Mouse (Mus musculus) mouse embryonic stem cell (cell line): ENCODE measurements around the gene Nwd2.

Experiments
- in situ Hi-C, 2 experiments: fragments of 300-500 bp; cut with MboI; formaldehyde crosslinking; loops; 1 replicate in 1 of 2; 3 replicates in 1 of 2; pipeline ENCODE4 v1.14.3; 2019 to 2020; ENCODE audit warnings: low sequenced_read_pairs in 2 of 2, low pct_unique_long_range_greater_than_20kb in 1 of 2, mixed read lengths in 1 of 2; ENCODE audit not compliant: unreplicated experiment in 1 of 2

Gene Nwd2

DNA sequence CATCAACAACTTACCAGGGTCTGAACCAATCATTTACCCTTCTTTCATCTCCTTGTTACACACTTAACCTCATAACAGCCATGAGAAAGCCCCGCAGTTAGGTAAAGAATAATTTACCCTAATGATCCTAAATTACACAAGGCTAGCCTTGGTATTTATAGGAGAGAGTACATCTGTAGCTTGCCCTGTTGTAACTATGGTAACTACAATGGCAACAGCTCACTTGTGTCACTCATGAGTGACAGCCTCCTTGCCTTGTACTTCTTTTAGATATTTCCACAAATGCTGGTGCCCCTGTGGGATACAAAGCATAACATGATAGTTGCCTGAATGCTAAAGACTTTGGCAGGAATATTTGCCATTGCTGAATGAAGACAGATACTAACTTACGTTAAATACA is 99.4 kb downstream of the Nwd2 start:
- in situ Hi-C loops: no loop called here

DNA sequence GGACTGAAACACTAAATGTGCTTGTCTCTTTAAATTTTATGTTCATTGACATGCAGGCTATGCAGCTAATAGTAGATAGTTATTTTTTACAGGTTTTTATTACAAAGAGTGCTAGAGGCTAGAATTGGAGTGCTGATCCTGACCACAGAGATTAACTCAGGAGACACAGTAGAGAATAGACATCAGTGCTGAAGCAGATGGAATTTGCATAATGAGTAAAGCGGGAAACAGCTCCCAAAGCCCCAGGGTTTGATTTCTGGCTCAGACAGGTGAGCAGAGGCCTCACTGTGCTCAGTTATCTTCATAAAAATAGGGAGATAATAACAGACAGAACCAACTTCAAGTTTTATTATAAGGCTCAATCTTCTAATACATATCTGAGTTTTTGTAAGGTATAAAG is 99.9 kb downstream of the Nwd2 start:
- in situ Hi-C loops: no loop called here

DNA sequence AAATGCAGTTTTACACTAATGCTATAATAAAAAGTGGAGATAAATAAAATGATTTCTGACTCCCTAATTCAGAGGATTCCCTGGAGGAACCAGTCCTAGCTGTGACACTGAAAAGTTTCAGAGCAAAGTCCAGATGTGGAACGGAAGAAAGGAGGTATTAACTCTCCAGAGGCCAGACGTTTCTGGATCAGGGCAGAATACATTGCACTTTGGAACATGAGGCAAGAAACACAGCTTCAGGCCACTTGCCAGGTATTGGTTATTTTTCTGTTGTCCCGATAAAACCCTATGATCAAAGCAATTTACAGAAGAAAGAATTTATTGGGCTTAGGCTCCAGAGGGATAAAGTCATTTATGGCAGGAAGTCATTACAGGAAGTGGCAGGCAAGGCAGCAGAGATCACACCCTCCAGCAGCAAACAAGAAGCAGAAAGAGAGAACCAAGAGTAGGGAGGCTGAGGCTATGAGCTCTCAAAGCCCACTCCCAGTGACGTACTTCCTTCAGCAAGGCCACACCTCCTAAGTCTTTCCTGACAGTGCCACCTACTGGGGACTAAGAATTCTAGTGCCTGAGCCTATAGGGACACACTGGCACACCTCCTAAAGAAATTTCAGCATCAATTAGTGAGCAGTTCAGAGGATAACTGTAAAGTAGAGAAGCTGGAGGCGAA is 106.3 kb downstream of the Nwd2 start:
- in situ Hi-C loops: loop anchor here (25.0 kb wide), 2 partner anchors 218 to 818 kb away; no protein-coding TSS in a partner anchor

DNA sequence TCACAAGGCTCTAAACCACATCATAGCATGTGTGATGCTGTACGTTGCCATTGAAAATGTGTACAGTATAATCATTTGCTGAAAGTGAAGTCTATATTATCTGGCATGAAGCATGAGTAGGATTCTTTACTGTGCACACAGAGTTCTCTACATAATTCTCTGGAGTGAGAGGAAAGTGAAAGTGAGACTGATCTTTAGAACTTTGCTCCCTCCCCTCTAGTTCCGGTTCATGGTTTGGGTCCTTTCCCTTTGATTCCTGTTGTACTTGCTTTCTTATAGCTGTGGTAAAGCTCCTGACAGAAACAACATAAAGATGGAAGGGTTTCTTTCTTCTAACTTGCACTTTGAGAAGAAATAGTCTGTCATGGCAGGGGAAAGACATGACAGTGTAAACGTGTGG is 107.0 kb downstream of the Nwd2 start:
- in situ Hi-C loops: loop anchor here (25.0 kb wide), 2 partner anchors 219 to 819 kb away; no protein-coding TSS in a partner anchor

DNA sequence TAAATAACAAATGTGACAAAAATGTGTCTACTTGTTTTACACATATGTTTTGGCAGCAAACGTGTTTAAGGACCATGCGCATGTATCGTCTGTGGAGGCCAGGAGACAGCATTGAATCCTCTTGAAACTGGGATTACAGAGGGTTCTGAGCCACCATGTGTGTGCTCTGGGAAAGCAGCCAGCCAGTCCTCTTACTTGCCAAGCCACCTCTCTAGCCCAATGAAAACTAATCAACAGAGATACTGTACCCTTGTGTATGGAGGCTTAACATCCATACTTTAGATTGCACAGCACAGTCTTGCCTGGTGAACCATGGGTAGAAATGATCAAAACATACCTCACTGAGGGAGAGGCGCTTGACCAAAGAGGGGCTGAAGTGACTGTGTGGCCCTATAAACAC is 117.0 kb downstream of the Nwd2 start:
- in situ Hi-C loops: loop anchor here (10.0 to 25.0 kb wide), 3 partner anchors 229 to 829 kb away; no protein-coding TSS in a partner anchor

DNA sequence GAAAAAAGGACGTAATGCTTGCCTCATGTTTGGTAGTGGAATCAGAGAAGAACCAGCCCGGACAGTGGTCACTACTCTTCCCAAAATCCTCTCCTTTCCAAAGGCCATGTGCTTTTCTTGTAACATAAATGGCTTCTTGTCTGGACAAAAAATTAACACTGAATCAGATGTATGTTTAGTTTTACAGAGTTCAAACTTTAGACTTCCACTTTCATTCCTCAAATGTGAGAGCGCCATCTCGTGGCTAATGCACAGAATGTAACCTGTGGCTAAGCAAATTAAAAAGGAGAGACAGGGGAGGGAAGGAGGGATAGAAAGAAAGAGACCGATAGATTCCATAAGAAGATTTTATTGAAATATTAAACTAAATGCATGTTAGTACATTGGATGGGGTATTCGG is 117.8 kb downstream of the Nwd2 start:
- in situ Hi-C loops: loop anchor here (10.0 to 25.0 kb wide), 3 partner anchors 229 to 829 kb away; no protein-coding TSS in a partner anchor

DNA sequence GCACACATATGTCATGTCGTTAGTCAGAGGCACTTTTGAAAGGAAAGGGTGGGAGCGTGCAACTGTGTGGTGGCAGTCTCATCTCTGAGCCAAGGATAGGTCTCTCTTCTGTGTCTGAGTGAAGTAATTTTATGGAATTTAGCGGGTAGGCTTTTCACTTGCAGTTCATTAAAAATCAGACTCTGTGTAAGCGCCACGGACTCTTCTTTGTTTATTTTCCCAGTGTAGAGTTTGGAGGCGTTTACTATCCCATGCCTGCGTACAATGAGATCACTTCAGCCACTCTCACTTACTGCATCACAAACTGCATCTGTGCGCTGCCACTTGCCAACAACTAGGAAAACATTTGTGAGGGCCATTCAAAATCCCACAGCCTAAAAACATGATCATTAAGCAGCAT is 118.6 kb downstream of the Nwd2 start:
- in situ Hi-C loops: loop anchor here (10.0 to 25.0 kb wide), 3 partner anchors 230 to 830 kb away; no protein-coding TSS in a partner anchor

DNA sequence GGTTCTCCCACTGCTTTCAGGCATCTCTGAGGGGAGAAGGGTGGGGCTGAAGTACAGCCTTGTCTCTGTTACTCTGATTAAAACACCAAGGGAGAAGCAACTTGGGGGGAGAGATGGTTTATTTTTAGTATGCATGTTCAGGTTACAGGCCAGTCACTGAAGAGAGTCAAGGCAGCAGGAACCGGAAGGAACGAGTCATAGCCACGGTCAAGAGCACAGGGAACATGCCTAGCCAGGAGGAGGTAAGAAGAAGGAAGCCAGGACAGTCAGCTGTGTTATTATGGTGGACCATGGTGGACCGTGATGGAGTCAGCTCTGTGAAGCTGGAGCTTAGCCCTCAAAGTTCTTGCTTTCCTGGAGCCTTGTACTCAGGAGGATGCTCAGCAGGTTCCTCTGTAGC is 119.3 kb downstream of the Nwd2 start:
- in situ Hi-C loops: loop anchor here (10.0 to 25.0 kb wide), 3 partner anchors 231 to 831 kb away; no protein-coding TSS in a partner anchor

DNA sequence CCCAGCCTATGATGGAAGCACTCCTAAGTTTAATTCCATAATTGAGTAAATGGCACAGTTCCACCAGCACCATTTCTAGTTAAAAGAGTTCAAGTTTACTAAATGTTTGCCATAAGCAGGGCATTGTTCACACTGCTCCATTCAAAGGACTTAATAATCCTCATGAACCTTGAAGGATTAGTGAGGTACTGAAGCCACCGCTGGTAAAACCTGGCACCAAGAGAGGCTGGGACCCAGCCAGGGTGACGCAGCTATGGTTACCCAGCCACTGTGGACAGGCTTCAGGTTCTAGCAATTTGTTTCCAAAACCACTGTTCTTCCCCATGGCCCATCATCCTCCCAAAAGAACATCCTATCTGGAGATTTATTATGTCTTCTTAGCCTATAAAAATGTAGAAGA is 124.1 kb downstream of the Nwd2 start:
- in situ Hi-C loops: loop anchor here (25.0 kb wide), 2 partner anchors 236 to 836 kb away; no protein-coding TSS in a partner anchor

DNA sequence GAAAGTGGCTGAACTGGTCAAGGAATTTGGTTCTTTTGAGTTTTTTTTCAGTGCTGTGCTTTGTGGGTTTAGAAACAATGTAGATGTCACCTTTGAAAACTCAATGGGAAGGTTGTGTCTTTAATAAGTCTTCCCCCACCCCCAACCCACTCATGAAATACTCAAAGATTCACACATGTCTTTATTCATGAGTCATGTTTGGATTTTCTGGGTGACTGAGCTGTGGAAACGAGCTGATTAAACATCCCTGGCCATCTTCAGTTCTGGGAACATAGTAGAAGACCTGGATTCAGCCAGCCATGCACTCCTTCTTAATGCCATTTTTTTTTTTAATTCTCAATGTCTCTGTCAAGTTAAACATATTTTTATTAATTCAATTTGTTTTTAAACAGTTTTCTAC is 124.7 kb downstream of the Nwd2 start:
- in situ Hi-C loops: loop anchor here (25.0 kb wide), 2 partner anchors 236 to 836 kb away; no protein-coding TSS in a partner anchor

DNA sequence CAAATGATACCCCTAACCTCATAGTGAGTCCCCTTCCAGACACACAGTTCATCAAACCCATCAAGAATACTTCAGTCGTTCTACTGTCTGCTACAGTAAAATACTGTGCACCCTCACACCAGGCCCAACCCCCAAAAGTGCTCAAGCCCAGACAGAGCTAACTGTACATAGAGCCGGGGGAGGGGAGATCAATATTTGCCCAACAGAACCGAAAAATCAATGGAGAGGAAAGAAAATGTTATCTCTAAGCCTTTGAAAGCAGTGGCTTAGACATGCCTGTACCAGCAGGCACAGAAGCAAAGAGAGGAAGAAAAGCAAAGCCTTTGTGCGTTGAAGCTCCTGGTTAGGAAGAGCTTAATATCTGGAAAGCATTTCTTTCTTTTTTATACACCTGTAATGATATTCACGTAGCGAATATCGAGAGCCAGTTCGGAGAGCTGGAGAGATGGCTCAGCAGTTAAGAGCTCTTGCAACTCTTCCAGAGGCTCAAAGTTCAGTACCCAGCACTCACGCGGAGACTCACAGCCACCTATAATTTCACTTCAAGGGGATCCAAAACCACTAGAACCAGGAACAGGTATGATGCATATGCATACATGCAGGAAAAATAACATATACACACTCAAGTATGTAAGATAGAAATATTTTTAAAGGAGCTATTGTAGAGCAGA is 139.4 kb downstream of the Nwd2 start:
- in situ Hi-C loops: no loop called here

DNA sequence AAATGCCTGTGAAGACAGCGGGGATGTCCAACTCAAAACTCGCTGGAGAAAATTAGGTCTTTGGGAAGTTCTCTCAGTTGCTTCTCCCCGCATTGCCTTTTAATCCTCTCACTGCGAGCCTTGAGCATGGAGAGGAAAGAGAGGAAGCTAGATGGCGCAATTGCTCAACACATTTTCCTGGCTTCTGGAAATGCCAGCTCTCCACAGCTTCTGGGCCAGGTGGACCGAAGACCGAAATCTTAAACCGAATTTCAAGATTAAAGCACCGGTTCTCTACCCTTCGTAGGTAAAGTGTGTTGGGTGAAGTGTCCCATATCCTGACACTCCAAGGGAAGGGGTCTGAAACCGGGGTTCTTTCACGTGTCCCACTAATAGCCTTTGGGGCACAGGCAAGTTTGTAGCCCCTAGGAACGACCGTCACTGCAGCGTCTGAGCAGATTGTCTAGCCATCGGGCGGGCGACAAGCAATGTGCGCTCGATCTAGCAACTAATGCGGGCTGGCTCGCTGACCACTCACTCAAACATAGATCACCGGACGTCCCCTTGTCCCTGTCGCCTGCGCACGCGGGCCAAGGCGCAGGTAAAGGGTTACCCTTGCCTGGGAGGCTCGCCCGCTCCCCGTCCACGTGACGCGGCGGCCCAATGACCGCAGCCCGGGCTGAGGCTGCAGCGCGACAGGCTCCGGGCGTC is 163.1 kb downstream of the Nwd2 start, which contains the start of gene 0610040J01Rik:
0610040J01Rik (plus strand) TSS at position 545 of the 690 bp plus-strand sequence.
- in situ Hi-C loops: no loop called here

DNA sequence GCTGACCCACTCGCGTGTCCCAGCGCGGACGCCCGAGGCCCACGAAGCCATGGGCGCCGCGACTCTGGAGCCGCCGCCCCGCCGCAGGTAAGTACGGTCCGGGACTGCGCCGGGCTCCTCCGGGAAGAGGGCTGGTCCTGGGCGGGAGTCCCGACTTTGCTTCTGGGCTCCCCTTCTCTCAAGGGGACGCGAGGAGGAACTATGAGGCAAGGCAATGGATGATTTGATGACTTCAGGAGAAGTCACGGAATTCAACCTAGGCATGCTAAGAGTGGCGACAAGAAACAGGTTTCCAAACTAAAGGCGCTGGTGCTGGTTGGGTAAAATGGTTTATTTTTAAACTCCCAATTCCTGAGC is 163.6 kb downstream of the Nwd2 start:
- in situ Hi-C loops: no loop called here

DNA sequence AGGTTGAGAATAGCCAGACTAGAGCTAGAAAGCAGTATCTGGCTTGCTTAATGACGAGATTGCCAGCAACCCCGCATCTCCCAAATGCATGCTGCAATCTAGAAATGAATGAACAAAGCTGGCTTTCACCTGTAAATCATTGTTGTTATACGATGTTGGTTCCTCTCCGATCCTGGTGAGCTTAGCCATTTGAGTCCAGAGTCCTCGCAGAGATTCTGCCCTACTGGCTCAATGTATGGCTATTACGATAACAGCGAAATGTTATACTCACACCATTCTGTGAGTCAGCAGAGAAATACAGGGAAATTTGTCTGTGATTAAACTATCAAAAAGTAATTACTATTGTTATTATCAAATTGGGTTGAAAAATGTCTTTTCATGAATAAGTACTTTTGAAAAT is 167.7 kb downstream of the Nwd2 start:
- in situ Hi-C loops: loop anchor here in 1 of 2 experiments (5.0 kb wide), 1 partner anchor 71 kb away; no protein-coding TSS in a partner anchor

DNA sequence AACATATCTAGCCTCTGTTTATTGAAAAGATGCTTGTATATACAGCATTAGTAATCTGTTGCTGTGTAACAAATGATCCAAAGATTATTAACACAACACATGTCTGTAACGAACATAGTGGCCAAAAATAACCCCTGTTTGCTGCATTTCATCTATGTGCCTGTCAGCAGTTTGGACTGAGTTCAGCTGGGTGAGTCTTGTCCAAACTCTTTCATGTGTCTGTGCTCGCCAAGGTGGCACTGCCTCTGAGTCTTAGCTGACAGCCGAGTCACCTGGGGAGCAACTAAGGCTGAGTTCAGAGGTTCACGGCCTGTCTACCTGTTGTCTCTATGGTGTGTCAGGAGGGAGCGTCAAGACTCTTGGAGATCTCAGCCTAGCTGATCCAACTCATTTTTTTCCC is 168.4 kb downstream of the Nwd2 start:
- in situ Hi-C loops: loop anchor here in 1 of 2 experiments (5.0 kb wide), 1 partner anchor 70 kb away; no protein-coding TSS in a partner anchor

DNA sequence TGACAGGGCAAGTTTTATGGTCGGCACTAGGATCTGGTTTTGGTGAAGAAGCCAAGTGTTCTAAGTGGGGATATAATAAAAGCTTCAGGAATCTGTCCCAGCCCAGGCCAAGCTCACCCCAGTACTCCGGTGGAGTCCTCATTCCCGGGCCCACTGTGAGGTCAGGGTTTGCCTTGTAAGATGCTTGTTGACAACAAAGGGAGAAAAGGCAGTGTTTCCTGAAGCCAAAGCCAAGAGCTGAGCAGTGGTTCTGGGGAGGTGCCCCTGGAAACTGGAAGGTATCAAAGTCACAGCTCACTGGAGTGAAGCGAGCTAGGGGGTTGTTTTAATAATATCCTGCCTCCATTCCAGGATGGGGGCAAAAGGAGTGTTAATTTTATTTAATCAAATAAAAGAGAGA is 170.1 kb downstream of the Nwd2 start:
- in situ Hi-C loops: loop anchor here in 1 of 2 experiments (5.0 kb wide), 1 partner anchor 68 kb away; no protein-coding TSS in a partner anchor

DNA sequence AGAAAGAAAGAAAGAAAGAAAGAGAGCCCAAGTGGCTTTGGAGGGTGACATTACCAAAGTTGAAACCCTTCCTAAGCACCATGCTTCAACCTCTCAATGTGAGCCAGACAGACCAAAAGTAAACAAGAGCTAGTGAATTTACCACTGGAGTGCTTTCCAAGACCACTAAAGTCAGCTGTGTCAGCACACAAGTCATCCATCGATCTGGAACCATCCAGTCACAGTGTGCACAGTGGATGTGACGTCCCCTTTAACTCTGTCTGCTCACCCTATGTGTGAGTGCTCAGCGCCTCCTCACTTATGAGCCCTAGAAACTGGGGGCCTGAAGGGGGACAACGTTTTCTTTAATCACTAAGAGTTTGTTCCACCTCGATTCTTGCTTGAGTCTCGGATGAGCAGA is 170.6 kb downstream of the Nwd2 start:
- in situ Hi-C loops: loop anchor here in 1 of 2 experiments (5.0 kb wide), 1 partner anchor 68 kb away; no protein-coding TSS in a partner anchor

DNA sequence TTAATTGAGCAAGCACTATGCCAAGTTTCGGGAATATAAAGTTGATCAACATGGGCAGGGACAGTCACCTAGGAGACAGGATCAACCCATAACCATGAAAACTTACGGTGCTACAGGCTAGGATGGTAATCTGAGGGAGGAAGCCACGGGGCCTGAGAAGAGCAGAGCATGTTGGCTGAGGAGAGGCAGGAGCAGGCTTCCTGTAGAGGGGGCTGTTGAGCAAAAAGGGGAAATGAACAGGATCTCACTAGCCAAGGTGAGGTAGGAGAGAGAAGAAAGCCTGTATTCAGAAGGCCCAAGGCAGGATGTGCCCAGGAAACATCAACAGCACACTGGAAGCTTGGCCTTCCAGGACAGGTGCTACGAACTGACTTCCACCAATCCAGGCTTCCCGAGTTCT is 172.3 kb downstream of the Nwd2 start:
- in situ Hi-C loops: no loop called here

DNA sequence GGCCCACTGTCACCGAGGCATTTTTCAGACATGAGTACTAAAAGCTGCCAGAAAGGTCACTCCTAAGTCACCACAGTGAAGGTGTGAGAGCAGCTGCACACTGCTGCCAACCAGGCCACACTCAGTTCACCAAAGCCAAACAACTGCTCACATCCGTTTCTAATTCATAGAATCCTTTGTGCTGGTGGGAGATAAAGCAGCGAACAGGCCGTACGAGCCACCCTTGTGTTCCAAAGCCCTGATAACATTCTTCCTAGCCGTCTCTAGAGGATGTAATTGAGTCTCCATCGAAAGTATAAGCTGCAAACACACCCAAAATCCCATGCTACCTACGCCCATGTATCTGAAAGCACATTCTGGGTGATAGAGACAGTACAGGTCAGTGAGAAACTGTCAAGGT is 173.0 kb downstream of the Nwd2 start:
- in situ Hi-C loops: no loop called here
